Comparison of ENCODE assay signal across 14 mouse cellular contexts in genomic region chr19:56459154-56460050, GRCm38 (mm10). TPM values are rescaled to one million over a fixed set of nuclear protein-coding genes. Genes with fewer than 3 reads are reported as not detected.
DNase-seq lines count a peak whose midpoint lies in the region.
"Had no signal": no experiment of that assay in that cellular context is flagged by ENCODE, and none has a peak within 500 bp of the region (broad histone marks: within the 10 kb centered on the region; RNA-seq: fewer than 3 reads in every experiment).

No protein-coding gene starts in this region.

- DNase-seq in kidney, adult 11 months = peak; percentile 51
- no peak for DNase-seq in kidney, postnatal 4 days
- DNase-seq in urinary bladder, postnatal 14 days (ENCODE audit: low spot score) = peak; percentile 31
- DNase-seq in urinary bladder, postnatal 36 days (ENCODE audit: low spot score in 2 of 2) = no peak
- peak; percentile 43 for DNase-seq in adrenal gland, postnatal 25 days
- no peak for DNase-seq in adipocyte (ENCODE audit: low spot score)
- no peak for DNase-seq in gastrocnemius, postnatal 25 days
- DNase-seq: heart, adult 11 months; heart, postnatal 4 days; liver; liver, postnatal 0 days; lung, postnatal 14 days had no signal

RNA-seq across cellular contexts. Expression of gene Plekhs1, which starts 2.0 kb away (rescaled TPM):
- 0.12 TPM in 1 of 2 replicates, not detected in the other for total RNA-seq in adrenal gland, postnatal 25 days (2021)
- total RNA-seq in gastrocnemius, postnatal 25 days (2021) = not detected
- total RNA-seq: gastrocnemius, adult 18-20 months; megakaryocyte-erythroid progenitor cell, adult 5-6 weeks had no signal

Comparison
In these comparisons a context has a peak if more than half of its experiments do, and no peak if none do; other contexts are left out.
1. DNase-seq: peak in kidney, adult 11 months (single experiment), urinary bladder, postnatal 14 days (single experiment) and adrenal gland, postnatal 25 days (single experiment); none in kidney, postnatal 4 days (0 of 2), urinary bladder, postnatal 36 days (0 of 2), adipocyte (single experiment) and gastrocnemius, postnatal 25 days (single experiment).